Mouse (Mus musculus) forebrain, postnatal 0 days (tissue): Measurements from ENCODE around the gene Tma16. TPM values are rescaled to one million over a fixed set of nuclear protein-coding genes. Genes with fewer than 3 reads are reported as not detected.

ENCODE experiments used
- ATAC-seq: fragments of 200-750 bp; cut with Nextera tagmentation; 2 replicates; pipeline ENCODE4 v1.8.0; 2017; ENCODE audit warnings: mild to moderate bottlenecking, moderate library complexity
- DNase-seq: peaks from one replicate; pipeline ENCODE4 v3.0.0-alpha.2; 2015
- H3K27ac ChIP-seq: fragments of 300-500 bp; sonication (generic); 2 replicates; pipeline ENCODE4 v1.5.1; 2014; ENCODE audit warnings: low read depth, mild to moderate bottlenecking, antibody characterized with exemption, low read length, moderate library complexity, mixed read lengths
- H3K27me3 ChIP-seq: fragments of 300-500 bp; sonication (generic); 2 replicates; pipeline ENCODE4 v1.6.1; 2014; ENCODE audit warnings: mild to moderate bottlenecking, low read length, mixed read lengths; ENCODE audit not compliant: insufficient read depth
- H3K36me3 ChIP-seq: fragments of 300-500 bp; sonication (generic); 2 replicates; pipeline ENCODE4 v1.6.1; 2014; ENCODE audit warnings: mild to moderate bottlenecking, moderate library complexity; ENCODE audit not compliant: insufficient read depth
- H3K4me1 ChIP-seq: fragments of 300-500 bp; sonication (generic); 2 replicates; pipeline ENCODE4 v1.6.1; 2014; ENCODE audit warnings: antibody characterized with exemption; ENCODE audit not compliant: insufficient read depth
- H3K4me2 ChIP-seq: fragments of 300-500 bp; sonication (generic); 2 replicates; pipeline ENCODE4 v1.6.1; 2014; ENCODE audit warnings: low read depth, mild to moderate bottlenecking, moderate library complexity
- H3K4me3 ChIP-seq: fragments of 300-500 bp; sonication (generic); 2 replicates; pipeline ENCODE4 v1.5.1; 2014; ENCODE audit warnings: low read depth, low read length, mixed read lengths
- H3K9ac ChIP-seq: fragments of 300-500 bp; sonication (generic); 2 replicates; pipeline ENCODE4 v1.6.1; 2014; ENCODE audit warnings: mild to moderate bottlenecking
- H3K9me3 ChIP-seq: fragments of 300-500 bp; sonication (generic); 2 replicates; pipeline ENCODE4 v1.6.1; 2016; ENCODE audit warnings: low read length
- CTCF ChIP-seq: sonication (generic); IDR thresholded peaks from 2 replicates; pipeline ENCODE4 v1.5.1; 2016; ENCODE audit warnings: antibody characterized with exemption, control low read depth, low read depth
- WGBS: fragments of 180-500 bp; shearing (Covaris S2); extraction: QIAGEN DNeasy Blood & Tissue Kit; methylation state at CpG from one replicate; pipeline ENCODE4 v1.1.7; 2014; 5-methylcytosine and 5-hydroxymethylcytosine counted together
- polyA plus RNA-seq: library from polyadenylated mRNA; unstranded; fragments of >200 nt; fragmentation: Nextera tagmentation; extraction: Ambion mirVana; gene quantifications from 2 replicates; pipeline ENCODE4 v1.2.1, GENCODE M21; 2015
- total RNA-seq: library from RNA; depleted of rRNA; stranded (reverse); fragments of >200 nt; gene quantifications from 2 replicates; pipeline ENCODE4 v1.2.3, GENCODE M21; 2014; rRNA removed

Gene Tma16
- total and polyA plus RNA-seq, 2 experiments from 2014 or later: 12.7 to 22.1 TPM

GRCm38 (mm10) chr8:66430639-66431038 lies 55.7 kb downstream of the Tma16 start:
- H3K4me1 ChIP-seq: no peaks in the 10 kb centered on the region
- WGBS: 72% methylated on average over 2 of the region's 2 CpGs

More at GRCm38 (mm10) chr8:66430639-66431038, 55.7 kb downstream of the Tma16 start:
- Histone ChIP-seq H3K9ac (no peak overlapping the region), H3K4me2 (no peak overlapping the region), H3K27me3 (no peaks in the 10 kb centered on the region), H3K4me3 (no peak overlapping the region), H3K36me3 (no peaks in the 10 kb centered on the region), H3K27ac (no peak overlapping the region), H3K9me3 (no peaks in the 10 kb centered on the region)
- ATAC-seq (no peak), DNase-seq (no peak)
- TF ChIP-seq CTCF: no peak

Other genes with a start within 250 kb of the Tma16 start
- under 0.01 and 0.05 TPM in 2 replicates for gene Tktl2, start 25.2 kb upstream of the Tma16 start, total RNA-seq
- gene Tktl2, start 25.2 kb upstream of the Tma16 start, polyA plus RNA-seq: 0.06 and 0.11 TPM in 2 replicates
- gene Npy5r, start 201.6 kb upstream of the Tma16 start, total RNA-seq: 1.0 and 3.4 TPM in 2 replicates
- gene Npy5r, start 201.6 kb upstream of the Tma16 start, polyA plus RNA-seq: 0.59 and 0.86 TPM in 2 replicates
- gene Npy1r, start 210.7 kb upstream of the Tma16 start, total RNA-seq: 13.6 and 15.5 TPM in 2 replicates
- gene Npy1r, start 210.7 kb upstream of the Tma16 start, polyA plus RNA-seq: 6.5 and 12.8 TPM in 2 replicates